Mouse (Mus musculus) heart, postnatal 4 days (tissue): Measurements from ENCODE around the gene Slc38a9. TPM values are rescaled to one million over a fixed set of nuclear protein-coding genes. Genes with fewer than 3 reads are reported as not detected.

Source experiments
- DNase-seq: peaks from one replicate; pipeline ENCODE4 v3.0.0; 2021
- total RNA-seq, 2 experiments: library from RNA; stranded (reverse); gene quantifications; 2 replicates each; pipeline ENCODE4 v1.2.3; 2021

The Slc38a9 gene
- total RNA-seq = 10 to 100 TPM; 11.0 to 11.1 TPM

- peak; percentile 92 for DNase-seq
Observed at GRCm38 (mm10) chr13:112660574-112661381, at the start of gene Slc38a9. Gene Slc38a9, plus strand, starts transcription at chr13:112660751.

- no peak for DNase-seq
Observed at GRCm38 (mm10) chr13:112621592-112621991, 39.0 kb upstream of the Slc38a9 start.

- no peak for DNase-seq
Observed at GRCm38 (mm10) chr13:112623656-112624055, 36.9 kb upstream of the Slc38a9 start.

- DNase-seq = no peak
Observed at GRCm38 (mm10) chr13:112624622-112625021, 35.9 kb upstream of the Slc38a9 start.

GRCm38 (mm10) chr13:112625566-112625965 is 35.0 kb upstream of the Slc38a9 start:
- DNase-seq = no peak

GRCm38 (mm10) chr13:112635174-112635837 is 25.2 kb upstream of the Slc38a9 start:
- no peak for DNase-seq

- DNase-seq = no peak
Observed at GRCm38 (mm10) chr13:112636498-112636897, 24.1 kb upstream of the Slc38a9 start.

- peak; percentile 38 for DNase-seq
Observed at GRCm38 (mm10) chr13:112639111-112639510, 21.4 kb upstream of the Slc38a9 start.

- DNase-seq = no peak
Observed at GRCm38 (mm10) chr13:112642897-112643296, 17.7 kb upstream of the Slc38a9 start.

- no peak for DNase-seq
Observed at GRCm38 (mm10) chr13:112644996-112645395, 15.6 kb upstream of the Slc38a9 start.

GRCm38 (mm10) chr13:112645529-112646186 is 14.9 kb upstream of the Slc38a9 start:
- no peak for DNase-seq

- no peak for DNase-seq
Observed at GRCm38 (mm10) chr13:112651183-112651582, 9.4 kb upstream of the Slc38a9 start.

GRCm38 (mm10) chr13:112652205-112652604 is 8.3 kb upstream of the Slc38a9 start, which contains the start of gene Ddx4:
Gene Ddx4, minus strand, starts transcription at chr13:112652475.
- no peak for DNase-seq

- DNase-seq = no peak
Observed at GRCm38 (mm10) chr13:112659986-112660573, 471 bp upstream of the Slc38a9 start.

- no peak for DNase-seq
Observed at GRCm38 (mm10) chr13:112661687-112662086, 1.1 kb downstream of the Slc38a9 start.

GRCm38 (mm10) chr13:112666433-112667024 is 6.0 kb downstream of the Slc38a9 start:
- no peak for DNase-seq

- no peak for DNase-seq
Observed at GRCm38 (mm10) chr13:112667215-112667614, 6.7 kb downstream of the Slc38a9 start.

GRCm38 (mm10) chr13:112671708-112672107 is 11.2 kb downstream of the Slc38a9 start:
- DNase-seq = peak; percentile 23

GRCm38 (mm10) chr13:112672797-112673196 is 12.2 kb downstream of the Slc38a9 start:
- no peak for DNase-seq

GRCm38 (mm10) chr13:112673899-112674447 is 13.4 kb downstream of the Slc38a9 start:
- peak; percentile 74 for DNase-seq

GRCm38 (mm10) chr13:112678154-112678553 is 17.6 kb downstream of the Slc38a9 start:
- DNase-seq = no peak

- DNase-seq = no peak
Observed at GRCm38 (mm10) chr13:112683312-112683711, 22.8 kb downstream of the Slc38a9 start.
